Mouse (Mus musculus) heart, embryonic 16.5 days (tissue): ENCODE results near the gene Umad1. TPM values are rescaled to one million over a fixed set of nuclear protein-coding genes. Genes with fewer than 3 reads are reported as not detected.

Experiments
- ATAC-seq: fragments of 200-750 bp; cut with Nextera tagmentation; replicated peaks from 2 replicates; pipeline ENCODE4 v1.8.0; 2017; ENCODE audit warnings: moderate number of reproducible peaks; ENCODE audit not compliant: insufficient read depth, low FRiP score; ENCODE audit errors: extremely low read depth
- H3K27ac ChIP-seq: fragments of 300-500 bp; sonication (generic); 2 replicates; pipeline ENCODE4 v1.5.1; 2014; ENCODE audit warnings: mild to moderate bottlenecking, low read length, control low read depth, moderate library complexity
- H3K27me3 ChIP-seq: fragments of 300-500 bp; sonication (generic); 2 replicates; pipeline ENCODE4 v1.6.1; 2014; ENCODE audit warnings: low read length, mixed read lengths; ENCODE audit not compliant: control insufficient read depth, insufficient read depth
- H3K36me3 ChIP-seq: fragments of 300-500 bp; sonication (generic); 2 replicates; pipeline ENCODE4 v1.6.1; 2014; ENCODE audit not compliant: control insufficient read depth, insufficient read depth
- H3K4me1 ChIP-seq: fragments of 300-500 bp; sonication (generic); 2 replicates; pipeline ENCODE4 v1.6.1; 2014; ENCODE audit warnings: low read length, mixed read lengths; ENCODE audit not compliant: control insufficient read depth, insufficient read depth
- H3K4me2 ChIP-seq: fragments of 300-500 bp; sonication (generic); 2 replicates; pipeline ENCODE4 v1.6.1; 2014; ENCODE audit warnings: low read depth, mild to moderate bottlenecking, control low read depth, low read length
- H3K4me3 ChIP-seq: fragments of 300-500 bp; sonication (generic); 2 replicates; pipeline ENCODE4 v1.5.1; 2014; ENCODE audit warnings: mild to moderate bottlenecking, control low read depth, low read length
- H3K9ac ChIP-seq: fragments of 300-500 bp; sonication (generic); 2 replicates; pipeline ENCODE4 v1.6.1; 2014; ENCODE audit warnings: low read length, control low read depth
- H3K9me3 ChIP-seq: fragments of 300-500 bp; sonication (generic); replicated peaks from 2 replicates; pipeline ENCODE4 v1.6.1; 2016; ENCODE audit warnings: low read length; ENCODE audit not compliant: control insufficient read depth
- WGBS: fragments of 180-500 bp; shearing (Covaris S2); extraction: QIAGEN DNeasy Blood & Tissue Kit; methylation state at CpG from one replicate; pipeline ENCODE4 v1.1.7; 2014; 5-methylcytosine and 5-hydroxymethylcytosine counted together
- polyA plus RNA-seq: library from polyadenylated mRNA; unstranded; fragments of >200 nt; fragmentation: Nextera tagmentation; extraction: Ambion mirVana; gene quantifications from 2 replicates; pipeline ENCODE4 v1.2.1, GENCODE M21; 2015

Umad1 gene
- polyA plus RNA-seq, 1 experiment from 2014 or later, result 24.5 TPM

GRCm38 (mm10) chr6:8393029-8393428 is 133.9 kb downstream of the Umad1 start:
- no peak overlapping the region for H3K9ac ChIP-seq
- no peaks in the 10 kb centered on the region for H3K36me3 ChIP-seq
- H3K9me3 ChIP-seq, result no peaks in the 10 kb centered on the region
- H3K4me2 ChIP-seq, result no peak overlapping the region
- H3K27ac ChIP-seq, result no peak overlapping the region
- H3K4me3 ChIP-seq, result no peak overlapping the region
- 61% methylated on average over 4 of the region's 4 CpGs for WGBS
- no peaks in the 10 kb centered on the region for H3K27me3 ChIP-seq
- peaks cover 3% of the 10 kb centered on the region; the same call in 1 of the 2 replicates for H3K4me1 ChIP-seq
- ATAC-seq, result no peak

GRCm38 (mm10) chr6:8394044-8394443 is 135.0 kb downstream of the Umad1 start:
- H3K9ac ChIP-seq, result no peak overlapping the region
- H3K27me3 ChIP-seq, result no peaks in the 10 kb centered on the region
- no peak overlapping the region for H3K4me3 ChIP-seq
- H3K4me2 ChIP-seq, result no peak overlapping the region
- H3K36me3 ChIP-seq, result no peaks in the 10 kb centered on the region
- H3K9me3 ChIP-seq, result no peaks in the 10 kb centered on the region
- ATAC-seq, result no peak
- peaks cover 3% of the 10 kb centered on the region; the same call in 1 of the 2 replicates for H3K4me1 ChIP-seq
- no peak overlapping the region for H3K27ac ChIP-seq

DNA sequence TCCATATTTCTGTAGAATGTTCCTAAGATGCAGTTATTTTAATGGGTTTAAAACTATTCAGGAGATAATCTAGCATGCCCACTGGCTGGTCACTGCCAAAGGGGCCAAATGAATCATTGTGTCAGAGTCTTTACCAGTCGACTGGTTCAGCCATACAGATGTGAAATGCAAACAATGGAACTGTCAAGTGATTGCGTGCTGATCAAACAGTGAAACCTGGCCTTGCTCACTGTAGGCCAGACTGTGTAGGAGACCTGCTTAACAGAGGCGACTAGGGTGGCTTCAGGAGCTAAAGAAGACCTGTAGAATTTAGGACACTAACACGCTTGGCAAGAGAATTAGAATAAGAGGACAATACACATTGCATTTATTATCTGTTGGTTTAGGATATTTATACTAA is 136.0 kb downstream of the Umad1 start:
- WGBS, result 68% methylated on average over 4 of the region's 4 CpGs
- H3K27me3 ChIP-seq, result no peaks in the 10 kb centered on the region
- no peak overlapping the region for H3K27ac ChIP-seq
- H3K9me3 ChIP-seq, result no peaks in the 10 kb centered on the region
- H3K4me2 ChIP-seq, result no peak overlapping the region
- no peaks in the 10 kb centered on the region for H3K36me3 ChIP-seq
- no peak overlapping the region for H3K9ac ChIP-seq
- no peak overlapping the region for H3K4me3 ChIP-seq
- peaks cover 3% of the 10 kb centered on the region; the same call in 1 of the 2 replicates for H3K4me1 ChIP-seq
- ATAC-seq, result no peak

DNA sequence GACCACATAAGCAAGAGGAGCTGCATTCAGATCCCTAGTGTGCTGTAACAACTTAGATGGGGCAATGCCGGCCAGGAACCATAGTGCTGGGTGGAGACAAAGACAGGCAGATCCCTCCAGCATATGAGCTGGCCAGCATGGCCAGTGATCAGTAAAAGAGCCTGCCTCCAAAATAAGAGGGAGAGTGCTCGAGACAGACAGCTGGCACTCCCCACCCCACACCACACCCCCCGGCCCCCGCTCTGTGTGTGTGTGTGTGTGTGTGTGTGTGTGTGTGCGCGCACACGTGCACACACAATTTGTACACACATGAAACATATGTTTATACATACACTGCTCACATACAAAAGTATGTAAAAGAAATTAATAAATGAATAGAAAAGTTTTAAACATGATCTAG is 138.2 kb downstream of the Umad1 start:
- 80% methylated on average over 7 of the region's 7 CpGs for WGBS
- no peak overlapping the region for H3K27ac ChIP-seq
- H3K27me3 ChIP-seq, result no peaks in the 10 kb centered on the region
- H3K9me3 ChIP-seq, result no peaks in the 10 kb centered on the region
- no peak for ATAC-seq
- peaks cover 3% of the 10 kb centered on the region; the same call in 1 of the 2 replicates for H3K4me1 ChIP-seq
- H3K4me3 ChIP-seq, result no peak overlapping the region
- H3K4me2 ChIP-seq, result no peak overlapping the region
- H3K9ac ChIP-seq, result no peak overlapping the region
- H3K36me3 ChIP-seq, result no peaks in the 10 kb centered on the region

GRCm38 (mm10) chr6:8399710-8400109 is 140.6 kb downstream of the Umad1 start:
- Histone ChIP-seq H3K4me2 (no peak overlapping the region), H3K9me3 (no peaks in the 10 kb centered on the region), H3K4me3 (no peak overlapping the region), H3K27ac (no peak overlapping the region), H3K27me3 (no peaks in the 10 kb centered on the region), H3K36me3 (no peaks in the 10 kb centered on the region), H3K4me1 (no peaks in the 10 kb centered on the region), H3K9ac (no peak overlapping the region)
- no peak for ATAC-seq
- 83% methylated on average over 1 of the region's 1 CpGs for WGBS

GRCm38 (mm10) chr6:8403127-8403526 is 144.0 kb downstream of the Umad1 start:
- 90% methylated on average over 5 of the region's 5 CpGs for WGBS

DNA sequence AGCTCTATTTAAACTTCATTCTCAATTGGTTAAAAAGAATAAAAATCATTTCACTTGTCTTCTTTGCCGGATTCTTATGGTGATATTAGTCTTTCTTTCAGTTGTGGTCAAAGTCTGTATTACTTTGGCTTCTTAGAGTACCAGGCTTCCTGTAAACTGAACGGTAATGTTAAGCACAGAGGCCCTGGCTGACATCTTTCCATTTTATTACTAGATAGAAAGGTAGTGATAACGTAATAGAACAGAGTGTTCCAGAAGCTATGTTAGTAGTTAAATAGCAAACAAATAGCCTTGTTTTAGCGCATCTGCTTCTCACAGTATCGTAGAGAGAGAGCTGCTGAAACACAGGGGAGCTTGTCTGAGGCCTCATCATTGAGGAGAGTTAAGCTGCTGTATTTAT is 146.8 kb downstream of the Umad1 start:
- Histone ChIP-seq H3K4me3 (no peak overlapping the region), H3K27me3 (no peaks in the 10 kb centered on the region), H3K4me1 (peaks cover 14% of the 10 kb centered on the region), H3K36me3 (no peaks in the 10 kb centered on the region), H3K9me3 (no peaks in the 10 kb centered on the region), H3K9ac (no peak overlapping the region), H3K27ac (no peak overlapping the region), H3K4me2 (no peak overlapping the region)
- no peak for ATAC-seq
- 84% methylated on average over 5 of the region's 5 CpGs for WGBS

More at GRCm38 (mm10) chr6:8403127-8403526, 144.0 kb downstream of the Umad1 start:
- no peaks in the 10 kb centered on the region for H3K9me3 ChIP-seq
- ATAC-seq, result no peak
- H3K27me3 ChIP-seq, result no peaks in the 10 kb centered on the region
- no peak overlapping the region for H3K27ac ChIP-seq
- H3K4me1 ChIP-seq, result 0 out of 2 replicates have a peak, but pooled peaks cover 2% of the 10 kb centered on the region
- no peaks in the 10 kb centered on the region for H3K36me3 ChIP-seq
- no peak overlapping the region for H3K4me3 ChIP-seq
- no peak overlapping the region for H3K4me2 ChIP-seq
- H3K9ac ChIP-seq, result no peak overlapping the region

DNA sequence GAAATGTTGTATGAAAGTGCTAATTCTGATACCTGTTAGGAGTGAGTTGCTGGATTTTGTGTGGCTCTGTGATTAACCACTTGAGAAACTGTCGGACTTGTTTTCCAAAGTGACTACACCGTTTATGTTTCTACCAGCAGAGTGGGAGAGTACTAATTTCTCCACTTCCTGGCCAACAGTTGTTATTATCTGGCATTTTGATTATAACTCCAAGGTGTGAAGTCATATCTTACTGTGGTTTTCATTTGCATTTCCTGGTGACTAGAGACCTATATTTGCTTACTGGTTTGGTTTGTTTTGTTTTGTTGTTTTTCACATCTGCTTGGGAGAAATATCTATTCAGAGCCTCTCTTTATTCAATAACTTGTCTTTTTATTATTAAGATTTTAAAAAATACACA is 149.2 kb downstream of the Umad1 start:
- peaks cover 15% of the 10 kb centered on the region for H3K4me1 ChIP-seq
- no peaks in the 10 kb centered on the region for H3K9me3 ChIP-seq
- no peaks in the 10 kb centered on the region for H3K27me3 ChIP-seq
- H3K4me3 ChIP-seq, result no peak overlapping the region
- H3K36me3 ChIP-seq, result no peaks in the 10 kb centered on the region
- no peak overlapping the region for H3K9ac ChIP-seq
- ATAC-seq, result no peak
- 54% methylated on average over 2 of the region's 2 CpGs for WGBS
- no peak overlapping the region for H3K27ac ChIP-seq
- H3K4me2 ChIP-seq, result no peak overlapping the region

GRCm38 (mm10) chr6:8409865-8410264 is 150.8 kb downstream of the Umad1 start:
- WGBS, result 39% methylated on average over 4 of the region's 4 CpGs
- no peak overlapping the region for H3K4me3 ChIP-seq
- peaks cover 15% of the 10 kb centered on the region for H3K4me1 ChIP-seq
- no peaks in the 10 kb centered on the region for H3K27me3 ChIP-seq
- no peaks in the 10 kb centered on the region for H3K36me3 ChIP-seq
- no peaks in the 10 kb centered on the region for H3K9me3 ChIP-seq
- ATAC-seq, result peak; percentile 94
- peak overlapping the region; percentile 40; the same call in 1 of the 2 replicates for H3K27ac ChIP-seq
- 0 out of 2 replicates have a peak overlapping the region, but pooled peaks have one; percentile 10 for H3K4me2 ChIP-seq
- no peak overlapping the region for H3K9ac ChIP-seq
